Mouse (Mus musculus) midbrain, embryonic 12.5 days (tissue): ENCODE results near the gene Ddx6. TPM values are rescaled to one million over a fixed set of nuclear protein-coding genes. Genes with fewer than 3 reads are reported as not detected.

Source experiments
- ATAC-seq: fragments of 200-750 bp; cut with Nextera tagmentation; 2 replicates; pipeline ENCODE4 v1.8.0; 2017; ENCODE audit warnings: low read depth, moderate TSS enrichment, moderate library complexity; ENCODE audit not compliant: low FRiP score
- H3K27ac ChIP-seq: fragments of 300-500 bp; sonication (generic); replicated peaks from 2 replicates; pipeline ENCODE4 v1.5.1; 2016; ENCODE audit warnings: mild to moderate bottlenecking
- H3K27me3 ChIP-seq: fragments of 300-500 bp; sonication (generic); 2 replicates; pipeline ENCODE4 v1.6.1; 2016; ENCODE audit warnings: mild to moderate bottlenecking
- H3K36me3 ChIP-seq: fragments of 300-500 bp; sonication (generic); 2 replicates; pipeline ENCODE4 v1.6.1; 2016
- H3K4me1 ChIP-seq: fragments of 300-500 bp; sonication (generic); 2 replicates; pipeline ENCODE4 v1.6.1; 2016
- H3K4me2 ChIP-seq: fragments of 300-500 bp; sonication (generic); replicated peaks from 2 replicates; pipeline ENCODE4 v1.6.1; 2016; ENCODE audit warnings: mild to moderate bottlenecking, moderate library complexity
- H3K4me3 ChIP-seq: fragments of 300-500 bp; sonication (generic); 2 replicates; pipeline ENCODE4 v1.5.1; 2016; ENCODE audit warnings: mild to moderate bottlenecking
- H3K9ac ChIP-seq: fragments of 300-500 bp; sonication (generic); replicated peaks from 2 replicates; pipeline ENCODE4 v1.6.1; 2016; ENCODE audit warnings: mild to moderate bottlenecking, moderate library complexity
- H3K9me3 ChIP-seq: fragments of 300-500 bp; sonication (generic); 2 replicates; pipeline ENCODE4 v1.6.1; 2016; ENCODE audit warnings: mild to moderate bottlenecking
- WGBS: fragments of 180-500 bp; shearing (Covaris S2); methylation state at CpG from one replicate; pipeline ENCODE4 v1.1.7; 2016; 5-methylcytosine and 5-hydroxymethylcytosine counted together
- polyA plus RNA-seq: library from polyadenylated mRNA; unstranded; fragments of >200 nt; fragmentation: Nextera tagmentation; extraction: Ambion mirVana; gene quantifications from 2 replicates; pipeline ENCODE4 v1.2.1, GENCODE M21; 2016

The Ddx6 gene
- polyA plus RNA-seq, 1 experiment from 2014 or later: 25.2 TPM

DNA sequence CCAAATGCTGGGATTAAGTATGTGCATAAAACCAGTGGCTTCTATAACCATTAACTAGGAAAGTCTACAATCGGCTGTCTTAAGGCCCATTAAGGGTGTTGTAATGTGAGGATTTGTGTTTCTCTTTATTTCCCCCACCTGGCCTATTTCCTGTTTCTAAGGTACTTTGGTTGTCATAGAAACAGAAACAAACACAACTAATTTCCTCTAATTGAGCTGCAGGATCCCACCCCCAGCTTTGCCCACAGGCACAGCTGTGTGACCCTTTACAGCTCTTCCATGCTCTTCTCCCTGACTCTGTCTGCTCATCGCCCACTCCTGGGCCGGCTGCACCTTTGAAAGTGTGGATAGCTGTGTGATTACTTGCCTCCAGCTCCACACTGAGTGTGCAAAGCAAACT, 23.3 kb upstream of the Ddx6 start:
- H3K27me3 ChIP-seq: no peaks in the 10 kb centered on the region
- 61% methylated on average over 3 of the region's 3 CpGs for WGBS
- H3K4me2 ChIP-seq: no peak overlapping the region
- no peak for ATAC-seq
- H3K4me3 ChIP-seq: no peak overlapping the region
- no peak overlapping the region for H3K27ac ChIP-seq
- H3K4me1 ChIP-seq: no peaks in the 10 kb centered on the region
- H3K9ac ChIP-seq: no peak overlapping the region
- no peaks in the 10 kb centered on the region for H3K36me3 ChIP-seq
- peaks cover 9% of the 10 kb centered on the region; the same call in 1 of the 2 replicates for H3K9me3 ChIP-seq

DNA sequence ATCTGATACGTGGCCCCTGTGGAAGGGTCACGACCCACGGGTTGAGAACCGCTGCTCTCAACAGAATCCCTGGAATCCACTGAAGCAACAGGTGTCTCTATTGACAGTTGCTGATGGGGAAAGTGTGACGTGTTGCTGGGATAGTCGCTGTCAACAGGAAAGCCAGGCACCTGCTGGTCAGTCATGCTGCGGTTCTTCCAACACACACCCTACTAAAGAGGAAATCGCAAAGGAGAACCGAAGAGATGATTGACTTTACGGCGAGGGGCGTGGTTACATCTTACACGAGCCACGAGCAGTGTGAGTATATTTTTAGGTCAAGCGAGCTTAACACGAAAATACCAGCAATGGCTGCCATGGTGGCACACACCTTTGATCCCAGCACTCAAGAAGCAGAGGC, 22.3 kb upstream of the Ddx6 start:
- ATAC-seq: no peak
- WGBS: 90% methylated on average over 16 of the region's 16 CpGs
- Histone ChIP-seq H3K27ac (no peak overlapping the region), H3K27me3 (no peaks in the 10 kb centered on the region), H3K36me3 (no peaks in the 10 kb centered on the region), H3K4me3 (no peak overlapping the region), H3K9me3 (peaks cover 9% of the 10 kb centered on the region; the same call in 1 of the 2 replicates), H3K4me1 (no peaks in the 10 kb centered on the region), H3K9ac (no peak overlapping the region), H3K4me2 (no peak overlapping the region)

DNA sequence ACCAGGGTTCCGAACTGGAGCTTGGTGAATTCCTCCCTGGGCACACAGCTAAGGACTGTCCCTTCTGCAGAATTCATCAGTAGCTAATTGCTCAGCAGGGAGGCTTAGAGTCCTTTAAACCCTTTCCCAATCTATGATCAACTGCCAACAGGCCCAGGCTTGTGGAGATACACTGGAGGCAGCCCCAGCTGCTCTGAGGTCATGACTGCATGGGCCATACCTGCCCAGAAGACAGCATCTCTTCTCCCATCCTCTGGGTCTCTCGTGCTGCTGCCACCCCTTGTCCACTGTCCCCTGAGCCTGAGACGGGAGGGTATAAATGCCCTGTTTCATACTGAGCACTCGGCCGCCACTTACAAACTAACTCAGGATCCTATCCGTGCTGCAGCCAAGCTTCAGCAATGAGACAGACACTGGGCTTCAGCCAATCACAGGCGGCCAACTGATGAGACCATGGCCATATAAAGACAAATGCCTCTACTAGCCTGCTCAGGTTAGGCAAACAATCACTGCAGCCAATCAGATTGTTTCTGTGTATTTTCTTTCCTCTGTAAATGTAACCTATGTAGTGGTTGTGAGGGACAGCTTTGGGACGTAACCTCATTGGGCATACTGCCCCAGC, 17.9 kb upstream of the Ddx6 start:
- Histone ChIP-seq H3K27ac (no peak overlapping the region), H3K4me3 (no peak overlapping the region), H3K9me3 (peaks cover 9% of the 10 kb centered on the region; the same call in 1 of the 2 replicates), H3K4me2 (no peak overlapping the region), H3K9ac (no peak overlapping the region), H3K4me1 (no peaks in the 10 kb centered on the region), H3K36me3 (no peaks in the 10 kb centered on the region), H3K27me3 (no peaks in the 10 kb centered on the region)
- ATAC-seq: no peak
- whole genome bisulfite sequencing: 68% methylated on average over 8 of the region's 8 CpGs

DNA sequence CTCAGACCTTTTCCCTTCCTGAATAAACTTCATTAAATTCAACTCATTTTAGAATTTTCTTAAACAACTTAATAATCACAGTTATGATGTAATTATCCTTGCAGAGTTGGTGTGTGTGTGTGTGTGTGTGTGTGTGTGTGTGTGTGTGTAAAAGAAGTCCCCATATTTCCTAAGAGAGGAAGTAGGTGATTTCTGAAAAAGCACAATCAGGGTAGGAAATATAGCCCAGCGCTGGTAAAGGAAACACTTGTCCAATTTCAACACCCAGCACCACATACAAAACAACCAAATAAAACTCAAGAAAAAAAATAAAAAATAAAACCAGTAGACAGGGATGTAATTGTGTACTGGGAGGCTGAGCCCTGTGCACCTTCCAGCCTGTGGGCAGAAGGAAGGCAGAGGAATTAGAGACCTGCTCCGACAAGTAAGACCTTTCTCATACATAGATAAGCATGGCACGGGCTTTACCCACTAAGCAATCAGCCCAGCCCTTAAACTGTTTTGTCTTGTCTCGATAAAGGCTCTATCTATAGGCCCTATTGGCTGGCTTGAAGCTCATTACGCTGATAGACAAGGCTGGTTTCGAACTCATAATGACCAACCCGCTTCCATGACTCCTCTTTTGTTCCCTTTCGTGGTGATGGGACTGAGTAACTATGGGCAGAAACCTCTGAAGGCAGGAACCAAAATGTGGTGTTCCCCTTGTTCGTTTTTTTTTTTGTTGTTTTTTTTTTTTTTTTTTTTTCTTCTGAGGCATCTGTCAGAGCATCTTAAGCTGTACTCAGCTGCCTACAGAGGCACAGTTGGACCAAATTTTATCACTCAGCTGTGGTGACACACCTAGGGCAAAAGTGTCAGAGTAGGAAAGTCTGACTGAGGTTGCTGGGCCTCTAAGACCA, 17.2 kb upstream of the Ddx6 start:
- H3K36me3 ChIP-seq: no peaks in the 10 kb centered on the region
- no peak for ATAC-seq
- H3K27me3 ChIP-seq: no peaks in the 10 kb centered on the region
- H3K27ac ChIP-seq: no peak overlapping the region
- no peak overlapping the region for H3K4me2 ChIP-seq
- H3K4me3 ChIP-seq: no peak overlapping the region
- WGBS: 86% methylated on average over 9 of the region's 9 CpGs
- no peak overlapping the region for H3K9ac ChIP-seq
- peaks cover 9% of the 10 kb centered on the region; the same call in 1 of the 2 replicates for H3K9me3 ChIP-seq
- no peaks in the 10 kb centered on the region for H3K4me1 ChIP-seq

DNA sequence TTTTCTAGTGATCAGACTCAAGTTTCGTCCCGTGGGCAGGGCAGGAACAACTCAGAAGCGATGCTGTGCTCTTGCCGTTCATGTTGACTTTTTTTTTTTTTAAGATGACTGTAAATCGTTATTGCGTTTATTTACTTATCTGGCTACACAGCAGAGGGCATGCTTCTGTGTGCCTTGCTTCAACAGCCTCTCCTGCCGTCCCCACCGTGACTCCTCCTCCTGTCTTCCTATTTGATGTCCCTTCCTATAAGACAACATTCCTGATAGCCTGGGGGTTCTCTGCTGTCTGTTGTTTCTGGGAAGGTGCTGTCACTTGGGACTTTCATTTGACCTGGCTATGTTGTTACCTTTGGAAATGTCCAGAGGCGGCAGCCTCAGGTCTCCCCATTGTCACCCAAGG, 16.1 kb upstream of the Ddx6 start:
- peaks cover 7% of the 10 kb centered on the region; the same call in 1 of the 2 replicates for H3K9me3 ChIP-seq
- no peaks in the 10 kb centered on the region for H3K4me1 ChIP-seq
- no peak overlapping the region for H3K4me3 ChIP-seq
- no peak overlapping the region for H3K9ac ChIP-seq
- H3K27me3 ChIP-seq: no peaks in the 10 kb centered on the region
- ATAC-seq: no peak
- no peak overlapping the region for H3K27ac ChIP-seq
- no peaks in the 10 kb centered on the region for H3K36me3 ChIP-seq
- WGBS: 81% methylated on average over 9 of the region's 9 CpGs
- no peak overlapping the region for H3K4me2 ChIP-seq

DNA sequence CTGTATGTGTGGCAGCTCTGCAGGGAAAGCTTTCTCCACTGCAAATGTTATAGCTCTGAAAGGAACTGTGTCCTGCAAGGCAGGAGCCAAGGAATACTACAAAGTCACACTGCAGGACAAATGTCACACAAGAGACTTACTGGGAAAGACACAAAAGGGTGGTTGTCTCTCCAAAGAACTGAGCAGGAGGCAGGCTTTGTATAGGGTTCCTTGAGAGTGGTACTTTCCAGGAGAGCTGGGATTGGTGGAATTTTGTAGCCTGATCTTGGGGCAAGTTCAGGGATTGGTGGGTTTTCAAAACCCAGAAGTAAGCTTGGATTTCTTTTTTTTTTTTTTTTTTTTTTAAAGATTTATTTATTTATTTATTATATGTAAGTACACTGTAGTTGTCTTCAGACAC, 15.6 kb upstream of the Ddx6 start:
- no peak for ATAC-seq
- no peak overlapping the region for H3K27ac ChIP-seq
- no peak overlapping the region for H3K4me3 ChIP-seq
- H3K4me1 ChIP-seq: no peaks in the 10 kb centered on the region
- 0 out of 2 replicates have a peak, but pooled peaks cover 3% of the 10 kb centered on the region for H3K9me3 ChIP-seq
- H3K36me3 ChIP-seq: no peaks in the 10 kb centered on the region
- H3K4me2 ChIP-seq: no peak overlapping the region
- H3K9ac ChIP-seq: no peak overlapping the region
- H3K27me3 ChIP-seq: no peaks in the 10 kb centered on the region

DNA sequence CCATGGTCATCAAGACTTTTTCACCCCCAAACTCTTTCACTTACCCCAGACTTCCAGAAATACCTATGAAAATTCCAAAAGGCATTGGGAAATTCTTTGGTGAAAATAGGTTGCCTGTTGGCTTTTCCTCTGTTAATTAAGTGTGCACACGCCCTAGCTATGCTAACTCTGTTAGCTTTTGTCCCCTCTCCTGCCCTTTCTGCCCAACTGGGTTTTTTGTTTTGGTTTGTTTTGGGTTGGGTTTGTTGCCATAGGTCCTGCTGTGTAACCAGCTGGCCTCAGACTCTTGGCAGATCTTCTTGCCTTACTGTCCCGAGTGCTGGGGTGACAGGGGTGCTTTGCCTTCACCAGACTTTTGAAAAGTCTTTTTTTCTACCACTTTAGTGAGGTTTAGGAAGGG, 13.7 kb upstream of the Ddx6 start:
- Histone ChIP-seq H3K4me2 (no peak overlapping the region), H3K36me3 (no peaks in the 10 kb centered on the region), H3K27me3 (no peaks in the 10 kb centered on the region), H3K9me3 (no peaks in the 10 kb centered on the region), H3K27ac (no peak overlapping the region), H3K4me1 (no peaks in the 10 kb centered on the region), H3K9ac (no peak overlapping the region), H3K4me3 (no peak overlapping the region)
- ATAC-seq: no peak
- 4% methylated on average over 2 of the region's 2 CpGs for WGBS

DNA sequence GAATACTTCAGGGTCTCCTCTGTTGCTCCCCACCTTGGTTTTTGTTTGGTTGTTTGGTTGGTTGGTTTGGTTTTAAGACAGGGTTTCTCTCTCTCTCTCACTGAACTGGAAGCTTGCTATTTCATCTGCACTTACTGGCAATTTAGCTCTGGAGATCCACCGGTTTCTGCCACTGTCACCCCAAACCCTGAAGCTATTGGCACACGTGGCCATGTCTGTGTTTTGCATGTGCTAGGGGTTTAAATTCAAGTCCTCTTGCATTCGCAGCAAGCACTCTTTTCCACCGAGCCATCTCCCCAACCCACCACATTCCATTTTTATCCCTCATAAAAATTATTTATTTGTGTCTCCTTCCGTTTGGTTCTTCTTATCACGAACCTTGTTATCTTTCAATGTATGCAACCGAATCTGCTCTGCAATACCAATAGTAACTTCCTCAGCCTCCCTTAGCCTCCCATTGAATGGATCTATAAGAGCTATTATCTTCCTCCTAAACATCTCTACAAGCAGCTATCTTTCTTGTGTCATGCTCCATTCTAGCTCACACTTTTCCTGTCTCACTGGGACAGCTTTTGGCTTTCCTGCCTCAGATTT, 13.0 kb upstream of the Ddx6 start:
- Histone ChIP-seq H3K27me3 (no peaks in the 10 kb centered on the region), H3K9me3 (no peaks in the 10 kb centered on the region), H3K4me1 (no peaks in the 10 kb centered on the region), H3K36me3 (no peaks in the 10 kb centered on the region), H3K9ac (no peak overlapping the region), H3K4me2 (no peak overlapping the region), H3K4me3 (no peak overlapping the region), H3K27ac (no peak overlapping the region)
- 82% methylated on average over 7 of the region's 7 CpGs for WGBS
- ATAC-seq: no peak

DNA sequence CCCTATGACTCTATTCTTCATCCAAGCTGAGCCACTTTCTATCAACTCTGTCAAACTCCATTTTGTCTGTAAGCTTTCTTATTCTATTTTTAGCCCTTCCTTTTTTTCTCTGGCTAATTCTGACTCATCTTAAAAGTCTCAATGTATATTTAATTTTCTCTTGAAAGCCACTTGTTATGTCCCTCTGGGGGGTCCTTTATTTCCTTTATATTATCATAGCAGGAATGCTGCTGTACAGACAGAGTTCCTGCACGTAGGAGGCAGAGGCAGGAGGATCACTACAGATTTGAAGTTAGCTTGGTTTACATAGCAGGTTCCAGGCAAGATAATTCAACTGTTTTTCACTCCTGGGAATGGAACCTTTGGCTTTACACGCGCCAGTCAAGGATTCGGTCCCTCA, 11.5 kb upstream of the Ddx6 start:
- no peaks in the 10 kb centered on the region for H3K36me3 ChIP-seq
- H3K27ac ChIP-seq: no peak overlapping the region
- no peaks in the 10 kb centered on the region for H3K9me3 ChIP-seq
- peaks cover 14% of the 10 kb centered on the region for H3K27me3 ChIP-seq
- peaks cover under 1% of the 10 kb centered on the region for H3K4me1 ChIP-seq
- H3K9ac ChIP-seq: no peak overlapping the region
- ATAC-seq: no peak
- 81% methylated on average over 4 of the region's 4 CpGs for WGBS
- H3K4me3 ChIP-seq: no peak overlapping the region
- H3K4me2 ChIP-seq: no peak overlapping the region

DNA sequence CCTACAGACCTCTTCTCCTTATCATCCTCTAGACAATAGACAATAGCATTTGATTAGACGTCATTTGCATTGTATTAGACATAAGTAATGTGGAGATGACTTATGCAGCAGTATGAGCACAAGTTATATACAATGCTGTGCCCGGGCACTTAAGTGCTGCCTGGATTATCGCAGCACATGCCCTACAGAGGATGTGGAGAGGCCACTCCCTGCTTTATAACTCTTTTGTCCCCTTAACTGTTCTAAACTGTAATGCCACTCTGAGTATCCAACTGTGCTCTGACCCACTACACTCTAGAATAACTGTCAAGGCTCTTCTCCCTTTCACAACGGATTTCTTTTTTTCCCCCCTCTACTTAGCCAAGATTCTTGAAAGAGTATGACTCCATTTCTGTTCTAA, 10.8 kb upstream of the Ddx6 start:
- 88% methylated on average over 4 of the region's 4 CpGs for WGBS
- Histone ChIP-seq H3K4me3 (no peak overlapping the region), H3K36me3 (no peaks in the 10 kb centered on the region), H3K9ac (no peak overlapping the region), H3K4me2 (no peak overlapping the region), H3K27ac (no peak overlapping the region), H3K27me3 (peaks cover 15% of the 10 kb centered on the region), H3K9me3 (no peaks in the 10 kb centered on the region), H3K4me1 (peaks cover 7% of the 10 kb centered on the region)
- no peak for ATAC-seq

DNA sequence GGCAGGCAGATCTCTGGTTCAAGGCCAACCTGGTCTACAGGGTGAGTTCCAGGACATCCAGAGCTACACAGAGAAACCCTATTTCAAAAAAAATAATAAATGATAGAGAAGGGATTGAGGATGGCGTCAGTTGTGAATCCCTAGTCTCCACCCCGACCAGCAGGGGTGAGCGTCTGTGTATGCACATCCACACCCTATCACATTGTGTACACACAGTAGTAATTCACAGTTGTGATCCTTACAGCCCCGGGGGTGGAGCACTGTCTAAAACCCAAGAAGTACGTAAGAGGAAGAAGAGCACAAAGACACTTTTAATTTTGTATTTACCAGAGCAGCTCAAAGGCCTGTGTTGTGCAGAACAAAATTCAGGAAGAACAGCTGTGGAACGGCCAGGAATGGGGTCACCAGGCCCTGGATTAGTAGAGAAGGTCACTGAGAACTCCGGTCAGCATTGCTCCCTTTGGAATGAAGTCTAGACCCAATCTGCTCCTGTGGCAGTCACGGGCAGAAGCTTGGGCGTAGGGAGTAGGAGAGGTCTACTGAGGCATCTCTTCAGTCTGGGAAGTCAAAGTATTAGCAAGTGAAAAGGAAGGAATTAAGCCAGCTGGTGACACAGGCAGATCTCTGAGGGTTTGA, 9.7 kb upstream of the Ddx6 start:
- Histone ChIP-seq H3K4me2 (no peak overlapping the region), H3K4me1 (peaks cover 18% of the 10 kb centered on the region), H3K36me3 (no peaks in the 10 kb centered on the region), H3K27ac (no peak overlapping the region), H3K9me3 (no peaks in the 10 kb centered on the region), H3K4me3 (no peak overlapping the region), H3K9ac (no peak overlapping the region), H3K27me3 (peaks cover 15% of the 10 kb centered on the region)
- no peak for ATAC-seq
- 74% methylated on average over 9 of the region's 9 CpGs for WGBS

DNA sequence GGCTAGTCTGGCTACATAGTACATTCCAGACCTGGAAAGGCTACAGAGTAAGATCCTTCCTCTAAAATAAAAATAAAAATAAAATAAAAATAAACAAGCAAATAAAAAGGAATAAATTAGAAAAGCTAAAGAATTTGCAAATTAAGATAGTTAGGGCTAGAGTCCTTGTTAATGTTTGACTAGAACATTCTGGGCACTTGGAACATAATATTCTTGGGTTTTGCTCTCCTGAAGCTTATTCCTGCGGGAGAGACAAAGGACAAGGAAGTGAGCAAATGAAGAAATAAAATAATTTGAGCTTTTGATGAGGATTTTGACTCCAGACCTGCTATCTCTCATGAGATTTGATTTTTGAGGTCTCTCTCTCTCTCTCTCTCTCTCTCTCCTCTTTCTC, 9.2 kb upstream of the Ddx6 start:
- H3K9me3 ChIP-seq: no peaks in the 10 kb centered on the region
- no peaks in the 10 kb centered on the region for H3K36me3 ChIP-seq
- peaks cover 21% of the 10 kb centered on the region for H3K4me1 ChIP-seq
- no peak overlapping the region for H3K4me2 ChIP-seq
- WGBS: 97% methylated on average over 1 of the region's 1 CpGs
- H3K9ac ChIP-seq: no peak overlapping the region
- no peak overlapping the region for H3K4me3 ChIP-seq
- peaks cover 15% of the 10 kb centered on the region for H3K27me3 ChIP-seq
- no peak overlapping the region for H3K27ac ChIP-seq
- ATAC-seq: no peak
